Mouse (Mus musculus) intestine, postnatal 0 days (tissue): ENCODE results near the gene Nrarp. TPM values are rescaled to one million over a fixed set of nuclear protein-coding genes. Genes with fewer than 3 reads are reported as not detected.

Experiments used
- ATAC-seq: fragments of 200-750 bp; cut with Nextera tagmentation; 2 replicates; pipeline ENCODE4 v1.8.0; 2017; ENCODE audit warnings: mild to moderate bottlenecking, moderate TSS enrichment, moderate library complexity
- H3K27ac ChIP-seq: fragments of 300-500 bp; sonication (generic); 2 replicates; pipeline ENCODE4 v1.5.1; 2014; ENCODE audit warnings: mild to moderate bottlenecking, low read depth, low read length, moderate library complexity
- H3K27me3 ChIP-seq: fragments of 300-500 bp; sonication (generic); replicated peaks from 2 replicates; pipeline ENCODE4 v1.6.1; 2014; ENCODE audit warnings: low read length, mixed read lengths; ENCODE audit not compliant: control insufficient read depth, insufficient read depth
- H3K36me3 ChIP-seq: fragments of 300-500 bp; sonication (generic); 2 replicates; pipeline ENCODE4 v1.6.1; 2014; ENCODE audit warnings: mild to moderate bottlenecking, moderate library complexity; ENCODE audit not compliant: control insufficient read depth, insufficient read depth
- H3K4me1 ChIP-seq: fragments of 300-500 bp; sonication (generic); replicated peaks from 2 replicates; pipeline ENCODE4 v1.6.1; 2014; ENCODE audit warnings: antibody characterized with exemption, low read length, mixed read lengths; ENCODE audit not compliant: control insufficient read depth, insufficient read depth
- H3K4me2 ChIP-seq: fragments of 300-500 bp; sonication (generic); replicated peaks from 2 replicates; pipeline ENCODE4 v1.6.1; 2014; ENCODE audit warnings: low read depth, mild to moderate bottlenecking, moderate library complexity
- H3K4me3 ChIP-seq: fragments of 300-500 bp; sonication (generic); 2 replicates; pipeline ENCODE4 v1.5.1; 2014; ENCODE audit warnings: low read depth, low read length
- H3K9ac ChIP-seq: fragments of 300-500 bp; sonication (generic); 2 replicates; pipeline ENCODE4 v1.6.1; 2014; ENCODE audit warnings: mild to moderate bottlenecking, low read depth, low read length
- H3K9me3 ChIP-seq: fragments of 300-500 bp; sonication (generic); 2 replicates; pipeline ENCODE4 v1.6.1; 2016; ENCODE audit warnings: mixed run types; ENCODE audit not compliant: control insufficient read depth
- CTCF ChIP-seq: sonication (generic); IDR thresholded peaks from 2 replicates; pipeline ENCODE4 v1.5.1; 2016; ENCODE audit warnings: low read depth, mild to moderate bottlenecking, control low read depth, antibody characterized with exemption, moderate library complexity
- WGBS: fragments of 180-500 bp; shearing (Covaris S2); extraction: QIAGEN DNeasy Blood & Tissue Kit; methylation state at CpG from one replicate; pipeline ENCODE4 v1.1.7; 2014; 5-methylcytosine and 5-hydroxymethylcytosine counted together
- polyA plus RNA-seq: library from polyadenylated mRNA; unstranded; fragments of >200 nt; fragmentation: Nextera tagmentation; extraction: Ambion mirVana; gene quantifications from 2 replicates; pipeline ENCODE4 v1.2.1, GENCODE M21; 2015

Gene Nrarp
- polyA plus RNA-seq, 1 experiment from 2014 or later = 16.5 TPM

GRCm38 (mm10) chr2:25147892-25148291, 32.7 kb upstream of the Nrarp start:
- H3K27ac ChIP-seq = no peak overlapping the region
- no peak overlapping the region for H3K4me2 ChIP-seq
- H3K4me3 ChIP-seq = no peak overlapping the region
- no peak for TF ChIP-seq CTCF
- WGBS = 66% methylated on average over 5 of the region's 5 CpGs
- no peaks in the 10 kb centered on the region for H3K36me3 ChIP-seq
- H3K4me1 ChIP-seq = no peaks in the 10 kb centered on the region
- ATAC-seq = peak; percentile 31; the same call in 1 of the 2 replicates
- H3K9me3 ChIP-seq = no peaks in the 10 kb centered on the region
- no peaks in the 10 kb centered on the region for H3K27me3 ChIP-seq
- no peak overlapping the region for H3K9ac ChIP-seq

GRCm38 (mm10) chr2:25149643-25150042, 30.9 kb upstream of the Nrarp start:
- 58% methylated on average over 2 of the region's 2 CpGs for WGBS
- H3K9me3 ChIP-seq = no peaks in the 10 kb centered on the region
- H3K4me2 ChIP-seq = no peak overlapping the region
- H3K4me1 ChIP-seq = no peaks in the 10 kb centered on the region
- 0 out of 2 replicates have a peak, but pooled peaks have one; percentile 31 for ATAC-seq
- TF ChIP-seq CTCF = no peak
- H3K9ac ChIP-seq = no peak overlapping the region
- H3K27ac ChIP-seq = no peak overlapping the region
- no peak overlapping the region for H3K4me3 ChIP-seq
- no peaks in the 10 kb centered on the region for H3K27me3 ChIP-seq
- no peaks in the 10 kb centered on the region for H3K36me3 ChIP-seq

GRCm38 (mm10) chr2:25151280-25151956, 29.1 kb upstream of the Nrarp start:
- H3K27me3 ChIP-seq = no peaks in the 10 kb centered on the region
- no peak overlapping the region for H3K4me2 ChIP-seq
- no peak for ATAC-seq
- 76% methylated on average over 4 of the region's 4 CpGs for WGBS
- no peak for TF ChIP-seq CTCF
- no peaks in the 10 kb centered on the region for H3K9me3 ChIP-seq
- H3K9ac ChIP-seq = no peak overlapping the region
- H3K4me3 ChIP-seq = no peak overlapping the region
- no peaks in the 10 kb centered on the region for H3K36me3 ChIP-seq
- H3K27ac ChIP-seq = no peak overlapping the region
- no peaks in the 10 kb centered on the region for H3K4me1 ChIP-seq

- no peaks in the 10 kb centered on the region for H3K4me1 ChIP-seq
- H3K4me3 ChIP-seq = no peak overlapping the region
- H3K27me3 ChIP-seq = no peaks in the 10 kb centered on the region
- no peaks in the 10 kb centered on the region for H3K9me3 ChIP-seq
- ATAC-seq = peak; percentile 96
- WGBS = 59% methylated on average over 3 of the region's 3 CpGs
- H3K27ac ChIP-seq = peak overlapping the region; percentile 77
- TF ChIP-seq CTCF = no peak
- no peak overlapping the region for H3K4me2 ChIP-seq
- no peaks in the 10 kb centered on the region for H3K36me3 ChIP-seq
- H3K9ac ChIP-seq = no peak overlapping the region
These were observed 24.4 kb upstream of the Nrarp start for GRCm38 (mm10) chr2:25156177-25156576.

GRCm38 (mm10) chr2:25156990-25157389, 23.6 kb upstream of the Nrarp start:
- no peak overlapping the region for H3K4me2 ChIP-seq
- no peaks in the 10 kb centered on the region for H3K9me3 ChIP-seq
- WGBS = 49% methylated on average over 2 of the region's 2 CpGs
- H3K36me3 ChIP-seq = no peaks in the 10 kb centered on the region
- peak; percentile 64 for TF ChIP-seq CTCF
- H3K4me1 ChIP-seq = no peaks in the 10 kb centered on the region
- peak overlapping the region; percentile 47; the same call in 1 of the 2 replicates for H3K27ac ChIP-seq
- no peak for ATAC-seq
- H3K27me3 ChIP-seq = no peaks in the 10 kb centered on the region
- H3K4me3 ChIP-seq = no peak overlapping the region
- H3K9ac ChIP-seq = no peak overlapping the region

GRCm38 (mm10) chr2:25157655-25158054, 22.9 kb upstream of the Nrarp start:
- WGBS = 40% methylated on average over 2 of the region's 2 CpGs
- H3K27me3 ChIP-seq = no peaks in the 10 kb centered on the region
- H3K4me3 ChIP-seq = no peak overlapping the region
- no peak overlapping the region for H3K27ac ChIP-seq
- no peak overlapping the region for H3K9ac ChIP-seq
- peak; percentile 77 for TF ChIP-seq CTCF
- no peak overlapping the region for H3K4me2 ChIP-seq
- ATAC-seq = no peak
- no peaks in the 10 kb centered on the region for H3K4me1 ChIP-seq
- H3K9me3 ChIP-seq = no peaks in the 10 kb centered on the region
- no peaks in the 10 kb centered on the region for H3K36me3 ChIP-seq

GRCm38 (mm10) chr2:25167481-25167880, 13.1 kb upstream of the Nrarp start:
- peak overlapping the region; percentile 36 for H3K4me3 ChIP-seq
- H3K9me3 ChIP-seq = no peaks in the 10 kb centered on the region
- peak overlapping the region; percentile 61 for H3K27ac ChIP-seq
- H3K27me3 ChIP-seq = no peaks in the 10 kb centered on the region
- H3K9ac ChIP-seq = peak overlapping the region; percentile 35; the same call in 1 of the 2 replicates
- ATAC-seq = peak; percentile 53
- WGBS = 20% methylated on average over 4 of the region's 4 CpGs
- H3K4me1 ChIP-seq = peaks cover 13% of the 10 kb centered on the region
- no peaks in the 10 kb centered on the region for H3K36me3 ChIP-seq
- H3K4me2 ChIP-seq = peak overlapping the region; percentile 85
- TF ChIP-seq CTCF = 0 out of 2 replicates have a peak, but pooled peaks have one; percentile 10
